Mouse (Mus musculus): Measurements from ENCODE around the gene Msx2. TPM values are rescaled to one million over a fixed set of nuclear protein-coding genes. Genes with fewer than 3 reads are reported as not detected.
A peak's percentile ranks its signal among the peaks of the same experiment; 100 is the strongest.

Msx2 gene
- 10.8 and 10.9 TPM in 2 replicates for polyA plus RNA-seq (2014; fragmentation: Nextera tagmentation; extraction: Ambion mirVana)

DNA sequence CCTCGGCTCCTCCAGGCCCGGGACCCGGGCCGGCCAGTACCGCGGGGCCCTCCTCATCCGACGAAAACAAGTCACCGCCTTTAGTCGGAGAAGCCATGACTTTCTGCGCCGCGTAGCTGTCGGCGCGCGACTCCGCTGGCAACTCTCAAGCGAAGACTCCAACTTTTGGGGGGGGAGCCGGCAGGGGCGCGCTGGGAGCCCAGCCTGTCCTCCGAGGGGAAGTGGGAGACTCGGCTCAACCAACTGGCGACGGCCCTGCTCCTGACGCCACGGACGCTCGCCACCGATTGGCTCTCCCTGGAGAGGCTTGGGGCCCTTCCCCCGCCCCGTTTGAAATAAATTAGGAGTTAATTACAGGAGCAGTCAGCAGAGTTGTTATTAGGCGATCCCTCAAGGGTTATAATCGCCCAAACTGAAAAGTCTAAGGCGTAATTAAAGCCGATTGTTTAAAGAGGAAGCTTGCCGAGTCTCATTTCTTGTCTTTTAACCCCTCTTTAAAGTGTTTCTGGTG lies at the start of gene Msx2:
Gene Msx2, minus strand, starts transcription at position 461 of the 511 bp plus-strand sequence.
- no peaks in the 10 kb centered on the region for H3K9me3 ChIP-seq (replicated peaks; ENCODE audit: control insufficient read depth, low read length)
- H3K4me3 ChIP-seq (ENCODE audit: low read depth, low read length), result peak within 1 kb of the TSS; percentile 71
- H3K36me3 ChIP-seq (ENCODE audit: control insufficient read depth, insufficient read depth, low read length), result no peaks in the 10 kb centered on the region
- H3K4me1 ChIP-seq (ENCODE audit: control insufficient read depth, insufficient read depth, low read length), result peaks cover 3% of the 10 kb centered on the region; the same call in 1 of the 2 replicates
- peaks cover 70% of the 10 kb centered on the region for H3K27me3 ChIP-seq (ENCODE audit: control insufficient read depth, insufficient read depth, low read length)
- ATAC-seq (replicated peaks; ENCODE audit: insufficient number of reproducible peaks, low FRiP score, low TSS enrichment), result peak; percentile 86
- H3K4me2 ChIP-seq, result peak within 1 kb of the TSS; percentile 69
- H3K9ac ChIP-seq (ENCODE audit: low read depth, low read length), result peak within 1 kb of the TSS; percentile 81
- H3K27ac ChIP-seq (ENCODE audit: low read depth, low read length), result peak within 1 kb of the TSS; percentile 73
- WGBS (ENCODE audit: insufficient replicate concordance), result under 1% methylated on average over 38 of the region's 38 CpGs

DNA sequence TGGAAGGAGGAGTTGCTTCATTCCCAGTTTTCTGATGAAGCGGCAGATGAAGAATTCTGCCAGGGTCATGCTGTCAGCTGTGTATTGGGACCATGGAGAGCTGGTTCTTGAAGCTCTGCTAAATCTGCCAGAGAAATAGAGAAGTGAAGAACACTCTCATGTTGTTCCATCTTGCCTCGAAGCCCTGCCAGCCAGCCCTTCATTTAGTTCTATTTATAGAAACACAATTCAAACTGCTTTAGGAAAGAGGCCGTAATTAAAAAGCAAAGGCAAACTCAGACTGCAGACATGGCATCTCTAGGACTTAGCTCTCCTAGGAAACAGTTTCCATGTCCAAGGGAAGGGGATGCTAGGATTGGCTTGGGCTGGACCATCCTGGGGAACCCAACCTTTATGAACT lies 48.6 kb upstream of the Msx2 start:
- no peak overlapping the region for H3K4me3 ChIP-seq (ENCODE audit: low read depth, low read length)
- no peak overlapping the region for H3K27ac ChIP-seq (ENCODE audit: low read depth, low read length)
- ATAC-seq (replicated peaks; ENCODE audit: insufficient number of reproducible peaks, low FRiP score, low TSS enrichment), result no peak
- no peak overlapping the region for H3K4me2 ChIP-seq
- no peaks in the 10 kb centered on the region for H3K36me3 ChIP-seq (ENCODE audit: control insufficient read depth, insufficient read depth, low read length)
- H3K27me3 ChIP-seq (ENCODE audit: control insufficient read depth, insufficient read depth, low read length), result no peaks in the 10 kb centered on the region
- H3K9me3 ChIP-seq (replicated peaks; ENCODE audit: control insufficient read depth, low read length), result no peaks in the 10 kb centered on the region
- H3K4me1 ChIP-seq (ENCODE audit: control insufficient read depth, insufficient read depth, low read length), result 0 out of 2 replicates have a peak, but pooled peaks cover 9% of the 10 kb centered on the region
- 53% methylated on average over 3 of the region's 3 CpGs for WGBS (ENCODE audit: insufficient replicate concordance)
- H3K9ac ChIP-seq (ENCODE audit: low read depth, low read length), result no peak overlapping the region

DNA sequence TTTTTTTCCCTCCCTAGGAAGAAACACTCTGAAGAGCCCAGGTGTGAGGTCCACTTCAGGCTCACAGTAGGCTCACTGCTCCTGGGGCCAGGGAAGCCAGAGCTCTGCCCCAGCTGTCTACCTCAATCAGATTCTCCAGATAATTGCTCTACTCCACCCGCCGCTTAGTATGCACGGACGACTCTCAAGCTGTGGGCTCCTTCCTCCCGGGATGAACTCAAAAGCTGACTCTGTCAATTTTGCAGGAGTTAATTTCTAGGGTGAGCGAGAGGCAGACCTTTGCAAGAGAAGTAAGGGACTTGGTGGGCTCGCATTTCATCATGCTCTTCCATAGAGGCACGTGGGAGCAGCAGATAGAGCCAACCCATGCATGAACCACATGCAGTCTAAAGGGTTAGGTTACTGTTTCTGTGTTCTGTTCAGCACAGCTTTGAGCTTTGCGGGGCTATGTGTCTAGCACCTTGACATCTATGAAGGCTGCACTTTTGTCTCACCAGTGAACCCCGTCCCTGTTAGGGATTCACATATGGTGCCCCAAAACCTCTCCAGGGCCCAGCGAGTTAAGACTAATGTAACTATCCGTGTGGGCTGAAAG lies 47.6 kb upstream of the Msx2 start:
- H3K4me2 ChIP-seq, result no peak overlapping the region
- no peaks in the 10 kb centered on the region for H3K9me3 ChIP-seq (replicated peaks; ENCODE audit: control insufficient read depth, low read length)
- WGBS (ENCODE audit: insufficient replicate concordance), result 57% methylated on average over 12 of the region's 12 CpGs
- no peak overlapping the region for H3K27ac ChIP-seq (ENCODE audit: low read depth, low read length)
- no peak for ATAC-seq (replicated peaks; ENCODE audit: insufficient number of reproducible peaks, low FRiP score, low TSS enrichment)
- H3K4me1 ChIP-seq (ENCODE audit: control insufficient read depth, insufficient read depth, low read length), result 0 out of 2 replicates have a peak, but pooled peaks cover 9% of the 10 kb centered on the region
- H3K36me3 ChIP-seq (ENCODE audit: control insufficient read depth, insufficient read depth, low read length), result no peaks in the 10 kb centered on the region
- H3K27me3 ChIP-seq (ENCODE audit: control insufficient read depth, insufficient read depth, low read length), result no peaks in the 10 kb centered on the region
- no peak overlapping the region for H3K4me3 ChIP-seq (ENCODE audit: low read depth, low read length)
- no peak overlapping the region for H3K9ac ChIP-seq (ENCODE audit: low read depth, low read length)

DNA sequence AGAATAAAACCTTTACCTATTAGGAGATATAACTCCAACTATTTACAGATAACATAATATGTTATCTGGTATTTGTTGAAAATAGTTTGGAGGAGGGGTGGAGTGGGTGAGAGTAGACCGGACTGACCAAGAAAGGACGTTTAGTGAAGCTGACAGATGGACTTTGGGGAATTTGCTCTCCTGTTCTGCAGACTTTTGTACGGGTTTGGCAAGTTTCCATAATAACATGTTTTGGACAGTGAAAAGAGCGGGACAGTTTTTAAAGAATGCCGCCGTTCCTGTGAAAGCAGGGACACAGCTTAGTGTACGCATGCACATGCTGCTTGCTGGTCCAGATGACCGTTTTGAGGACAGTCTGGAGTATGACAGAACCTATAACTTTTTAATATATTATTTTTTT lies 46.9 kb upstream of the Msx2 start:
- H3K9ac ChIP-seq (ENCODE audit: low read depth, low read length), result no peak overlapping the region
- no peak overlapping the region for H3K27ac ChIP-seq (ENCODE audit: low read depth, low read length)
- ATAC-seq (replicated peaks; ENCODE audit: insufficient number of reproducible peaks, low FRiP score, low TSS enrichment), result no peak
- no peaks in the 10 kb centered on the region for H3K27me3 ChIP-seq (ENCODE audit: control insufficient read depth, insufficient read depth, low read length)
- 74% methylated on average over 8 of the region's 8 CpGs for WGBS (ENCODE audit: insufficient replicate concordance)
- 0 out of 2 replicates have a peak, but pooled peaks cover 9% of the 10 kb centered on the region for H3K4me1 ChIP-seq (ENCODE audit: control insufficient read depth, insufficient read depth, low read length)
- H3K4me2 ChIP-seq, result no peak overlapping the region
- H3K4me3 ChIP-seq (ENCODE audit: low read depth, low read length), result no peak overlapping the region
- no peaks in the 10 kb centered on the region for H3K36me3 ChIP-seq (ENCODE audit: control insufficient read depth, insufficient read depth, low read length)
- no peaks in the 10 kb centered on the region for H3K9me3 ChIP-seq (replicated peaks; ENCODE audit: control insufficient read depth, low read length)

DNA sequence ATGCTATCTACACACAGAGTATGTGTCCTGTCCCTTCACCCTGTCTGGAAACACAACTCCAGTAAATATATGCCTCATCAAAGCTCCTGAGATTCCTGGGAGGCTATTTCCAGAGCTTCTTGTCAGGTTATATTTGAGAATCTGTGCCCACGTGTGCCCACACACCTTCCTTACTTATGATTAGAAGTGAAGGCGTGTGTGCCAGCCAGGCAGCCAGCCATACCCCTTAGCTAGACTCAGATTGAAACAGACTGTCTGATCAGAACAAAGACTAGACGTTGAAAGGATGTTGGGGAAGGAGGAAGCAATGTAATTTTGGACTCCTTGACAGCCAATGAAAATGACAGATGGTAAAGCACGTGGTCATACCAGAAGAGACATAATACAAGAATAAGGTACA lies 45.4 kb upstream of the Msx2 start:
- no peak for ATAC-seq (replicated peaks; ENCODE audit: insufficient number of reproducible peaks, low FRiP score, low TSS enrichment)
- 68% methylated on average over 4 of the region's 4 CpGs for WGBS (ENCODE audit: insufficient replicate concordance)
- Histone ChIP-seq H3K9ac (ENCODE audit: low read depth, low read length) (no peak overlapping the region), H3K4me1 (ENCODE audit: control insufficient read depth, insufficient read depth, low read length) (0 out of 2 replicates have a peak, but pooled peaks cover 9% of the 10 kb centered on the region), H3K4me3 (ENCODE audit: low read depth, low read length) (no peak overlapping the region), H3K36me3 (ENCODE audit: control insufficient read depth, insufficient read depth, low read length) (no peaks in the 10 kb centered on the region), H3K27me3 (ENCODE audit: control insufficient read depth, insufficient read depth, low read length) (no peaks in the 10 kb centered on the region), H3K9me3 (replicated peaks; ENCODE audit: control insufficient read depth, low read length) (no peaks in the 10 kb centered on the region), H3K4me2 (no peak overlapping the region), H3K27ac (ENCODE audit: low read depth, low read length) (no peak overlapping the region)

DNA sequence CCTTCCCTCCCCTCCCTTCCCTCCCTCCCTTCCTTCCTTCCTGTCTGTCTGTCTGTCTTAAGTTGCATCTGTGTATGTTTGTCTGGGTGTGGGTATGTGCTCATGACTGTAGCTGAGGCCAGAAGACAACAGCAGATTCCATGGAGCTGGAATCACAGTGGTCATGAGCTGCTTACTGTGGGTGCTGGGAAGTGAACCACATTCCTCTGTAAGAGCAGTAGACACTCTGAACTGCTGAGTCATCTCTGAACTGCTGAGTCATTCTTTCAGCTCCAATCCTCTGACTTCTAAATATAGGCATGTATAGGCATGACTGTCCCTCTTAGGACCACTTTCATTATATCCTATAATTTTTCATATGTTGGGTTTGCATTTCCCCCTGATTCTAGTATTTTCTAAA lies 41.7 kb upstream of the Msx2 start:
- H3K27ac ChIP-seq (ENCODE audit: low read depth, low read length), result no peak overlapping the region
- ATAC-seq (replicated peaks; ENCODE audit: insufficient number of reproducible peaks, low FRiP score, low TSS enrichment), result no peak
- H3K4me1 ChIP-seq (ENCODE audit: control insufficient read depth, insufficient read depth, low read length), result no peaks in the 10 kb centered on the region
- H3K9ac ChIP-seq (ENCODE audit: low read depth, low read length), result no peak overlapping the region
- no peaks in the 10 kb centered on the region for H3K27me3 ChIP-seq (ENCODE audit: control insufficient read depth, insufficient read depth, low read length)
- H3K9me3 ChIP-seq (replicated peaks; ENCODE audit: control insufficient read depth, low read length), result no peaks in the 10 kb centered on the region
- no peaks in the 10 kb centered on the region for H3K36me3 ChIP-seq (ENCODE audit: control insufficient read depth, insufficient read depth, low read length)
- H3K4me3 ChIP-seq (ENCODE audit: low read depth, low read length), result no peak overlapping the region
- H3K4me2 ChIP-seq, result no peak overlapping the region

DNA sequence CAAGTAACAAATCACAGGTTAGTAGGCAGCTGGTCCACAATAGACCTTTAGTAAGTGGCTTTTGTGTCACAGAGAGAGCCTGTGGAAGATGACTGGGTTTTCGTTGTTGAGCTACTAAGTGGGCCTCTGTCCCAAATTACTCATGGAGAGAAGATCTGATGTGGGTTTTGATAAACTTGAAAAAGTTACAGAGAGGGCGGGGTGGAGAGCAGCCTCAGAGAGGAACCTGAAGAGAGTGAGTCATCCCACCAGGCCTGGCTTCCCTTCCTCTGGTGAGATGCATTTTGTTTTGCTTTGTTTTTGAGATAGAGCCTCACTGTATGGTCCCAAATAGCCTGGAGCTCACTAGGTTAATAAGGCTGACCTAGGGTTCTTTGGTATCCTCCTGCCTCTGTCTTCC lies 38.5 kb upstream of the Msx2 start:
- 53% methylated on average over 2 of the region's 2 CpGs for WGBS (ENCODE audit: insufficient replicate concordance)
- H3K9me3 ChIP-seq (replicated peaks; ENCODE audit: control insufficient read depth, low read length), result no peaks in the 10 kb centered on the region
- no peak overlapping the region for H3K4me2 ChIP-seq
- H3K36me3 ChIP-seq (ENCODE audit: control insufficient read depth, insufficient read depth, low read length), result no peaks in the 10 kb centered on the region
- H3K27me3 ChIP-seq (ENCODE audit: control insufficient read depth, insufficient read depth, low read length), result no peaks in the 10 kb centered on the region
- H3K9ac ChIP-seq (ENCODE audit: low read depth, low read length), result no peak overlapping the region
- no peak for ATAC-seq (replicated peaks; ENCODE audit: insufficient number of reproducible peaks, low FRiP score, low TSS enrichment)
- no peaks in the 10 kb centered on the region for H3K4me1 ChIP-seq (ENCODE audit: control insufficient read depth, insufficient read depth, low read length)
- H3K4me3 ChIP-seq (ENCODE audit: low read depth, low read length), result no peak overlapping the region
- no peak overlapping the region for H3K27ac ChIP-seq (ENCODE audit: low read depth, low read length)

DNA sequence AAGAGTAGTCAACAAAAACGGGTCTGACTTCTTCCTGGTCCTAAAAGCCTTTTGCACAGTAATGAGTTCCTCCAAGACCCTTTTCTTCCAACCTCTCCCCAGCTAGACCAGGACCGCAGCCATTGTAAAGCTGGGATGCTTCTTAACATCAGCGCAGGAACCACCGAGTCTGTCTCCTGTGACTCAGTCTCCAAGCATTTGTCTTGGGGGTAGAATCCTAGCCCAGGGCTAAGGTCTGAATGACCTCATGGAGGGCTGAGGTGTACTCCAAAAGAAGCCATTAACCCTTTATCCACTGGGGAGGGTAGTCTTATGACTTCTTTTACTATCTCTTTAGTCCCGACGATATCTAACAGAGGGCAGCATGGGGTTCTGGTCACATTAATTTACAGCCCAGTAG lies 29.5 kb upstream of the Msx2 start:
- Histone ChIP-seq H3K4me2 (no peak overlapping the region), H3K36me3 (ENCODE audit: control insufficient read depth, insufficient read depth, low read length) (no peaks in the 10 kb centered on the region), H3K9ac (ENCODE audit: low read depth, low read length) (no peak overlapping the region), H3K9me3 (replicated peaks; ENCODE audit: control insufficient read depth, low read length) (no peaks in the 10 kb centered on the region), H3K4me1 (ENCODE audit: control insufficient read depth, insufficient read depth, low read length) (peaks cover 7% of the 10 kb centered on the region), H3K27ac (ENCODE audit: low read depth, low read length) (no peak overlapping the region), H3K27me3 (ENCODE audit: control insufficient read depth, insufficient read depth, low read length) (no peaks in the 10 kb centered on the region), H3K4me3 (ENCODE audit: low read depth, low read length) (no peak overlapping the region)
- ATAC-seq (replicated peaks; ENCODE audit: insufficient number of reproducible peaks, low FRiP score, low TSS enrichment), result no peak
- 35% methylated on average over 6 of the region's 6 CpGs for WGBS (ENCODE audit: insufficient replicate concordance)

Measured in heart, embryonic 11.5 days (tissue).